Mouse (Mus musculus) C2C12 (cell line): ENCODE results near the gene Hecw2.
A peak's percentile ranks its signal among the peaks of the same experiment; 100 is the strongest.

ENCODE experiments used
- CEBPB ChIP-seq: IDR thresholded peaks from one replicate; pipeline ENCODE4 v1.6.1; 2011; ENCODE audit warnings: low read depth, mild to moderate bottlenecking, control low read depth, moderate library complexity
- CTCF ChIP-seq: IDR thresholded peaks from one replicate; pipeline ENCODE4 v1.5.1; 2011; ENCODE audit not compliant: control insufficient read depth, insufficient read depth, insufficient read length
- FOSL1 ChIP-seq: IDR thresholded peaks from one replicate; pipeline ENCODE4 v1.8.0; 2011; ENCODE audit warnings: mild to moderate bottlenecking, low read length; ENCODE audit not compliant: poor library complexity, insufficient read depth, severe bottlenecking
- MAX ChIP-seq: IDR thresholded peaks from one replicate; pipeline ENCODE4 v1.6.1; 2011; ENCODE audit warnings: mild to moderate bottlenecking, control low read depth
- USF1 ChIP-seq: IDR thresholded peaks from one replicate; pipeline ENCODE4 v1.6.1; 2011; ENCODE audit warnings: low read depth, mild to moderate bottlenecking, control low read depth, moderate library complexity

- no peak for TF ChIP-seq CTCF
- TF ChIP-seq FOSL1, result no peak
- no peak for TF ChIP-seq CEBPB
- TF ChIP-seq MAX, result peak; percentile 35
- TF ChIP-seq USF1, result no peak
These were observed 356.6 kb downstream of the Hecw2 start for GRCm38 (mm10) chr1:53838182-53838859.
